Mouse (Mus musculus) embryonic fibroblast, embryonic 13.5 days (primary cell): Measurements from ENCODE around the gene Cnot1.

Source experiments
- CTCF ChIP-seq: IDR thresholded peaks from 2 replicates; pipeline ENCODE4 v1.5.1; 2011; ENCODE audit warnings: mild to moderate bottlenecking, control low read depth, low read length, moderate library complexity, borderline replicate concordance; ENCODE audit not compliant: insufficient read depth
- POLR2A ChIP-seq: IDR thresholded peaks from 2 replicates; pipeline ENCODE4 v1.6.1; 2011; ENCODE audit warnings: low read depth, mild to moderate bottlenecking, control low read depth, low read length, moderate library complexity

DNA sequence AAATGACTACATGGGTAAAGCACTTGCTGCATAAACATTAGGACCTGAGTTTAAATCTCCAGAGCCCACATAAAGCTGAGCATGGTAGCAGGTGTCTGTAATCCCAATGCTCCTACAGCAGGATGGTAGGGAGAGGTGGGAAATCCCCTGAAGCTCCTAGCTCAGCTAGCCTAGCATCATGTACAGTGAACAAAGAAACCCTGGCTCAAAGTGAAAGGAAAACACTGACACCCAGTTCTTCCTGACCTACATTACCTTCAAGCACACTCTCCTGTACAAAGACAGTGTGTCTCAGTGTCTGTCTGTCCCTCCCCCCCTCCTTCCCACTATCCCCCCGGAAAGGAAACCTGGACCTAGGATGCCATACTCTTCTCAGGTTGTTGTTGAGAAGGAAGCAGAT, 7.4 kb downstream of the Cnot1 start:
- TF ChIP-seq POLR2A (no peak), CTCF (no peak)
